Mouse (Mus musculus): ENCODE results near the gene Rarres1.

- TF ChIP-seq CTCF (IDR thresholded peaks at IDR 0.05) = no peak
- TF ChIP-seq EP300 (IDR thresholded peaks at IDR 0.05) = no peak
Observed at GRCm38 (mm10) chr3:67466576-67466975, 48.7 kb downstream of the Rarres1 start.
